Mouse (Mus musculus): ENCODE data around the gene Tecta. TPM values are rescaled to one million over a fixed set of nuclear protein-coding genes. Genes with fewer than 3 reads are reported as not detected.

Tecta gene
- polyA plus RNA-seq, 1 experiment from 2014 or later: 0.20 TPM

- H3K27ac ChIP-seq (ENCODE audit: low read length): no peak overlapping the region
- H3K36me3 ChIP-seq (ENCODE audit: control insufficient read depth, insufficient read depth, low read length): no peaks in the 10 kb centered on the region
- H3K9me3 ChIP-seq (ENCODE audit: control insufficient read depth, low read length): no peaks in the 10 kb centered on the region
- H3K27me3 ChIP-seq (replicated peaks; ENCODE audit: control insufficient read depth, insufficient read depth, low read length): no peaks in the 10 kb centered on the region
- H3K9ac ChIP-seq (ENCODE audit: low read depth, low read length): no peak overlapping the region
- H3K4me3 ChIP-seq (ENCODE audit: low read length): no peak overlapping the region
- H3K4me2 ChIP-seq (ENCODE audit: low read depth, low read length): no peak overlapping the region
- 87% methylated on average over 3 of the region's 3 CpGs for WGBS
- no peaks in the 10 kb centered on the region for H3K4me1 ChIP-seq (ENCODE audit: control insufficient read depth, insufficient read depth, low read length)
- no peak for ATAC-seq
Observed at GRCm38 (mm10) chr9:42293596-42293995, 106.1 kb downstream of the Tecta start.

- Histone ChIP-seq H3K27me3 (replicated peaks; ENCODE audit: control insufficient read depth, insufficient read depth, low read length) (no peaks in the 10 kb centered on the region), H3K36me3 (ENCODE audit: control insufficient read depth, insufficient read depth, low read length) (no peaks in the 10 kb centered on the region), H3K9ac (ENCODE audit: low read depth, low read length) (no peak overlapping the region), H3K9me3 (ENCODE audit: control insufficient read depth, low read length) (no peaks in the 10 kb centered on the region), H3K4me1 (ENCODE audit: control insufficient read depth, insufficient read depth, low read length) (no peaks in the 10 kb centered on the region), H3K4me3 (ENCODE audit: low read length) (no peak overlapping the region), H3K27ac (ENCODE audit: low read length) (no peak overlapping the region), H3K4me2 (ENCODE audit: low read depth, low read length) (no peak overlapping the region)
- WGBS: 44% methylated on average over 7 of the region's 7 CpGs
- ATAC-seq: no peak
Observed at GRCm38 (mm10) chr9:42293051-42293450, 106.7 kb downstream of the Tecta start.

GRCm38 (mm10) chr9:42279676-42280075 lies 120.1 kb downstream of the Tecta start:
- 56% methylated on average over 4 of the region's 4 CpGs for WGBS
- Histone ChIP-seq H3K9me3 (ENCODE audit: control insufficient read depth, low read length) (0 out of 2 replicates have a peak, but pooled peaks cover 3% of the 10 kb centered on the region), H3K27me3 (replicated peaks; ENCODE audit: control insufficient read depth, insufficient read depth, low read length) (no peaks in the 10 kb centered on the region), H3K4me3 (ENCODE audit: low read length) (no peak overlapping the region), H3K9ac (ENCODE audit: low read depth, low read length) (no peak overlapping the region), H3K4me1 (ENCODE audit: control insufficient read depth, insufficient read depth, low read length) (no peaks in the 10 kb centered on the region), H3K27ac (ENCODE audit: low read length) (no peak overlapping the region), H3K36me3 (ENCODE audit: control insufficient read depth, insufficient read depth, low read length) (no peaks in the 10 kb centered on the region), H3K4me2 (ENCODE audit: low read depth, low read length) (no peak overlapping the region)
- no peak for ATAC-seq

Small RNA genes within 50 kb of the gene (microRNA-seq; reads per million reads assigned to microRNA genes)
- not detected for gene Gm44311

Other genes starting within 250 kb of the Tecta start
- 106 and 118 TPM in 2 replicates for gene Sc5d, start 135.7 kb downstream of the Tecta start, polyA plus RNA-seq (2015; fragmentation: Nextera tagmentation; extraction: Ambion mirVana)
- 5.1 and 6.0 TPM in 2 replicates for gene Tbcel, start 107.9 kb upstream of the Tecta start, polyA plus RNA-seq (2015; fragmentation: Nextera tagmentation; extraction: Ambion mirVana)

All from intestine, embryonic 16.5 days (tissue).